Mouse (Mus musculus) brain, embryonic 14.5 days (tissue): Measurements from ENCODE around the gene Ttc41.

Experiments used
- CTCF ChIP-seq: fragments of 200-500 bp; IDR thresholded peaks from 2 replicates; pipeline ENCODE4 v1.5.1; 2012; ENCODE audit warnings: inconsistent platforms, mild to moderate bottlenecking, moderate library complexity, borderline replicate concordance; ENCODE audit not compliant: insufficient read depth, insufficient read length; ENCODE audit errors: extremely low read depth
- POLR2A ChIP-seq: fragments of 200-500 bp; IDR thresholded peaks from 2 replicates; pipeline ENCODE4 v1.6.1; 2012; ENCODE audit warnings: mild to moderate bottlenecking, inconsistent platforms, borderline replicate concordance; ENCODE audit not compliant: poor library complexity, insufficient read depth, insufficient read length, severe bottlenecking; ENCODE audit errors: extremely low read depth

DNA sequence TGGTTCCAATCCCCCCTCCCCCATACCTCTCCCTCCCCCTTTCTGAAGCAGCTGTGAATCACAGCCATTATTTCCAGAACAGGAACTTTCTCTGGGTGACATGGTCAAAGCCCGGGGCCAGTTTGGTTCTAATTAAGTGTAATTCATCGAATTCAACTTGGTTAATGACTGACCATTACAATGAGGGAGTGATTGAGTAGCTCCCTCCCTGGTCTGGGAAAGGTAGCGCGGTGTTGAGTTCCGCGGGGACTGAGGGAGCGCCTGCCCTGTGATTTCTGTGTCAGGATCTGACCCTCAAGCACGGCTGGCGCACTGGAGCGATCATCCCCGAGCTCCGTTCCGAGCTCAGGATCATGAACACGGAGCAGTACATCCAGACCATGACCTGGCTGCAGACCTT is 119.3 kb downstream of the Ttc41 start:
- TF ChIP-seq CTCF (no peak), POLR2A (no peak)
